Mouse (Mus musculus): ENCODE results near the gene Lbr. TPM values are rescaled to one million over a fixed set of nuclear protein-coding genes. Genes with fewer than 3 reads are reported as not detected.

The Lbr gene
- polyA plus RNA-seq, 1 experiment from 2014 or later, result 126 TPM

GRCm38 (mm10) chr1:181848210-181848609 lies 5.4 kb upstream of the Lbr start:
- Histone ChIP-seq H3K4me2 (replicated peaks; ENCODE audit: low read depth, low read length) (no peak overlapping the region), H3K27ac (ENCODE audit: low read length) (no peak overlapping the region), H3K36me3 (ENCODE audit: control insufficient read depth, insufficient read depth, low read length) (no peaks in the 10 kb centered on the region), H3K9me3 (ENCODE audit: control insufficient read depth, low read depth, low read length) (no peaks in the 10 kb centered on the region), H3K4me3 (ENCODE audit: low read depth, low read length) (no peak overlapping the region), H3K4me1 (ENCODE audit: control insufficient read depth, insufficient read depth, low read length) (0 out of 2 replicates have a peak, but pooled peaks cover 1% of the 10 kb centered on the region), H3K27me3 (ENCODE audit: control insufficient read depth, insufficient read depth, low read length) (no peaks in the 10 kb centered on the region), H3K9ac (replicated peaks; ENCODE audit: low read depth, low read length) (no peak overlapping the region)
- no peak for ATAC-seq (ENCODE audit: insufficient number of reproducible peaks, insufficient read depth, low FRiP score, low read depth)
- 52% methylated on average over 1 of the region's 1 CpGs for WGBS

- no peaks in the 10 kb centered on the region for H3K27me3 ChIP-seq (ENCODE audit: control insufficient read depth, insufficient read depth, low read length)
- no peak overlapping the region for H3K27ac ChIP-seq (ENCODE audit: low read length)
- H3K4me3 ChIP-seq (ENCODE audit: low read depth, low read length), result no peak overlapping the region
- 87% methylated on average over 3 of the region's 3 CpGs for WGBS
- no peaks in the 10 kb centered on the region for H3K36me3 ChIP-seq (ENCODE audit: control insufficient read depth, insufficient read depth, low read length)
- no peak overlapping the region for H3K4me2 ChIP-seq (replicated peaks; ENCODE audit: low read depth, low read length)
- H3K9me3 ChIP-seq (ENCODE audit: control insufficient read depth, low read depth, low read length), result no peaks in the 10 kb centered on the region
- no peak overlapping the region for H3K9ac ChIP-seq (replicated peaks; ENCODE audit: low read depth, low read length)
- ATAC-seq (ENCODE audit: insufficient number of reproducible peaks, insufficient read depth, low FRiP score, low read depth), result no peak
- 0 out of 2 replicates have a peak, but pooled peaks cover 4% of the 10 kb centered on the region for H3K4me1 ChIP-seq (ENCODE audit: control insufficient read depth, insufficient read depth, low read length)
Observed at GRCm38 (mm10) chr1:181847396-181847795, 4.5 kb upstream of the Lbr start.

- Histone ChIP-seq H3K9ac (replicated peaks; ENCODE audit: low read depth, low read length) (no peak overlapping the region), H3K4me3 (ENCODE audit: low read depth, low read length) (no peak overlapping the region), H3K27me3 (ENCODE audit: control insufficient read depth, insufficient read depth, low read length) (no peaks in the 10 kb centered on the region), H3K36me3 (ENCODE audit: control insufficient read depth, insufficient read depth, low read length) (no peaks in the 10 kb centered on the region), H3K9me3 (ENCODE audit: control insufficient read depth, low read depth, low read length) (no peaks in the 10 kb centered on the region), H3K4me2 (replicated peaks; ENCODE audit: low read depth, low read length) (no peak overlapping the region), H3K27ac (ENCODE audit: low read length) (no peak overlapping the region), H3K4me1 (ENCODE audit: control insufficient read depth, insufficient read depth, low read length) (peaks cover 7% of the 10 kb centered on the region; the same call in 1 of the 2 replicates)
- no peak for ATAC-seq (ENCODE audit: insufficient number of reproducible peaks, insufficient read depth, low FRiP score, low read depth)
- 81% methylated on average over 3 of the region's 3 CpGs for WGBS
Observed at GRCm38 (mm10) chr1:181845767-181846166, 2.9 kb upstream of the Lbr start.

- Histone ChIP-seq H3K4me1 (ENCODE audit: control insufficient read depth, insufficient read depth, low read length) (peaks cover 13% of the 10 kb centered on the region; the same call in 1 of the 2 replicates), H3K4me3 (ENCODE audit: low read depth, low read length) (no peak overlapping the region), H3K4me2 (replicated peaks; ENCODE audit: low read depth, low read length) (no peak overlapping the region), H3K9ac (replicated peaks; ENCODE audit: low read depth, low read length) (no peak overlapping the region), H3K27ac (ENCODE audit: low read length) (no peak overlapping the region), H3K9me3 (ENCODE audit: control insufficient read depth, low read depth, low read length) (no peaks in the 10 kb centered on the region), H3K27me3 (ENCODE audit: control insufficient read depth, insufficient read depth, low read length) (no peaks in the 10 kb centered on the region), H3K36me3 (ENCODE audit: control insufficient read depth, insufficient read depth, low read length) (no peaks in the 10 kb centered on the region)
- 81% methylated on average over 15 of the region's 15 CpGs for WGBS
- no peak for ATAC-seq (ENCODE audit: insufficient number of reproducible peaks, insufficient read depth, low FRiP score, low read depth)
Observed at GRCm38 (mm10) chr1:181844874-181845547, 2.2 kb upstream of the Lbr start.

- Histone ChIP-seq H3K36me3 (ENCODE audit: control insufficient read depth, insufficient read depth, low read length) (0 out of 2 replicates have a peak, but pooled peaks cover 4% of the 10 kb centered on the region), H3K9me3 (ENCODE audit: control insufficient read depth, low read depth, low read length) (no peaks in the 10 kb centered on the region), H3K27ac (ENCODE audit: low read length) (peak overlapping the region; percentile 94), H3K27me3 (ENCODE audit: control insufficient read depth, insufficient read depth, low read length) (no peaks in the 10 kb centered on the region), H3K4me1 (ENCODE audit: control insufficient read depth, insufficient read depth, low read length) (peaks cover 21% of the 10 kb centered on the region), H3K4me2 (replicated peaks; ENCODE audit: low read depth, low read length) (peak overlapping the region; percentile 89), H3K4me3 (ENCODE audit: low read depth, low read length) (peak overlapping the region; percentile 90), H3K9ac (replicated peaks; ENCODE audit: low read depth, low read length) (peak overlapping the region; percentile 85)
- under 1% methylated on average over 106 of the region's 113 CpGs for WGBS
- peak; percentile 98 for ATAC-seq (ENCODE audit: insufficient number of reproducible peaks, insufficient read depth, low FRiP score, low read depth)
Observed at GRCm38 (mm10) chr1:181841864-181842672, 778 bp downstream of the Lbr start.

GRCm38 (mm10) chr1:181841396-181841795 lies 1.4 kb downstream of the Lbr start:
- peaks cover 21% of the 10 kb centered on the region for H3K4me1 ChIP-seq (ENCODE audit: control insufficient read depth, insufficient read depth, low read length)
- H3K9ac ChIP-seq (replicated peaks; ENCODE audit: low read depth, low read length), result peak overlapping the region; percentile 85
- H3K4me3 ChIP-seq (ENCODE audit: low read depth, low read length), result peak overlapping the region; percentile 90
- peak overlapping the region; percentile 89 for H3K4me2 ChIP-seq (replicated peaks; ENCODE audit: low read depth, low read length)
- no peaks in the 10 kb centered on the region for H3K9me3 ChIP-seq (ENCODE audit: control insufficient read depth, low read depth, low read length)
- WGBS, result under 1% methylated on average over 16 of the region's 16 CpGs
- H3K36me3 ChIP-seq (ENCODE audit: control insufficient read depth, insufficient read depth, low read length), result peaks cover 7% of the 10 kb centered on the region; the same call in 1 of the 2 replicates
- no peak for ATAC-seq (ENCODE audit: insufficient number of reproducible peaks, insufficient read depth, low FRiP score, low read depth)
- peak overlapping the region; percentile 94 for H3K27ac ChIP-seq (ENCODE audit: low read length)
- no peaks in the 10 kb centered on the region for H3K27me3 ChIP-seq (ENCODE audit: control insufficient read depth, insufficient read depth, low read length)

- Histone ChIP-seq H3K9ac (replicated peaks; ENCODE audit: low read depth, low read length) (no peak overlapping the region), H3K4me3 (ENCODE audit: low read depth, low read length) (peak overlapping the region; percentile 19; the same call in 1 of the 2 replicates), H3K27ac (ENCODE audit: low read length) (no peak overlapping the region), H3K36me3 (ENCODE audit: control insufficient read depth, insufficient read depth, low read length) (peaks cover 21% of the 10 kb centered on the region), H3K27me3 (ENCODE audit: control insufficient read depth, insufficient read depth, low read length) (no peaks in the 10 kb centered on the region), H3K4me1 (ENCODE audit: control insufficient read depth, insufficient read depth, low read length) (peaks cover 21% of the 10 kb centered on the region), H3K4me2 (replicated peaks; ENCODE audit: low read depth, low read length) (peak overlapping the region; percentile 89), H3K9me3 (ENCODE audit: control insufficient read depth, low read depth, low read length) (no peaks in the 10 kb centered on the region)
- WGBS, result 12% methylated on average over 6 of the region's 6 CpGs
- ATAC-seq (ENCODE audit: insufficient number of reproducible peaks, insufficient read depth, low FRiP score, low read depth), result no peak
Observed at GRCm38 (mm10) chr1:181839746-181840366, 3.0 kb downstream of the Lbr start.

GRCm38 (mm10) chr1:181838111-181838510 lies 4.7 kb downstream of the Lbr start:
- Histone ChIP-seq H3K4me1 (ENCODE audit: control insufficient read depth, insufficient read depth, low read length) (peaks cover 19% of the 10 kb centered on the region), H3K4me3 (ENCODE audit: low read depth, low read length) (no peak overlapping the region), H3K9ac (replicated peaks; ENCODE audit: low read depth, low read length) (no peak overlapping the region), H3K9me3 (ENCODE audit: control insufficient read depth, low read depth, low read length) (no peaks in the 10 kb centered on the region), H3K4me2 (replicated peaks; ENCODE audit: low read depth, low read length) (no peak overlapping the region), H3K27me3 (ENCODE audit: control insufficient read depth, insufficient read depth, low read length) (no peaks in the 10 kb centered on the region), H3K36me3 (ENCODE audit: control insufficient read depth, insufficient read depth, low read length) (peaks cover 27% of the 10 kb centered on the region), H3K27ac (ENCODE audit: low read length) (no peak overlapping the region)
- WGBS, result 85% methylated on average over 5 of the region's 5 CpGs
- ATAC-seq (ENCODE audit: insufficient number of reproducible peaks, insufficient read depth, low FRiP score, low read depth), result no peak
